Mouse (Mus musculus) ES-Bruce4 (cell line): Measurements from ENCODE around the gene Ugt1a6b.

Experiments used
- CTCF ChIP-seq: IDR thresholded peaks from one replicate; pipeline ENCODE4 v1.8.1; 2011; ENCODE audit warnings: low read depth, low read length
- EP300 ChIP-seq: IDR thresholded peaks from 2 replicates; pipeline ENCODE4 v1.6.1; 2011; ENCODE audit warnings: low read depth, low read length; ENCODE audit not compliant: insufficient read depth

DNA sequence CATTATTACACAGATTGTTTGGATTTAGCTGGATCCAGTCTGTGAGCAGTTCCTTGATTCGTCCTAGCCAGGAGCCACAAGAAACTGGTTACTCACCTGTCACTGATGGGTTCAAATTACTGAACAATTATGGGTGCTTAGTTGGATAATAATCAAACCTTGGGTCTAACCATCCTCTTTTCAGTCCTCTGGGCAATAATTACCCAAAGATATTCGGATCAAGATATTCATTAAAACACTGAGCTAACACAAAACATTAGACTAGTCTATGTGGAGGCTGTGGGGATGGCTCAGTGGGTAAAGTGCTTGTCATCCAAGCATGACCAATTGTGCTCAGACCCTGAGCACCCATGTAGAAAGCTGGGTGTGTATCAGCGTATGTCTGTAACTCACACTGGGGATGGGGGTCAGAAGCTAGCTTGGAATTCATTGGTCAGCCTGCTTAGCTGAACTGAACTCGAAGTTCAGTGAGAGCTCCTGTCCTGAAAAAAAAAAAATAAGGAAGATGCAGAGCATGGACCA is 132.9 kb downstream of the Ugt1a6b start:
- TF ChIP-seq CTCF (no peak), EP300 (no peak)
